Mouse (Mus musculus): ENCODE data around the gene Cmip. TPM values are rescaled to one million over a fixed set of nuclear protein-coding genes. Genes with fewer than 3 reads are reported as not detected.

The Cmip gene
- total and polyA plus RNA-seq, 3 experiments, result 17.0 to 71.8 TPM; not detected in 1

DNA sequence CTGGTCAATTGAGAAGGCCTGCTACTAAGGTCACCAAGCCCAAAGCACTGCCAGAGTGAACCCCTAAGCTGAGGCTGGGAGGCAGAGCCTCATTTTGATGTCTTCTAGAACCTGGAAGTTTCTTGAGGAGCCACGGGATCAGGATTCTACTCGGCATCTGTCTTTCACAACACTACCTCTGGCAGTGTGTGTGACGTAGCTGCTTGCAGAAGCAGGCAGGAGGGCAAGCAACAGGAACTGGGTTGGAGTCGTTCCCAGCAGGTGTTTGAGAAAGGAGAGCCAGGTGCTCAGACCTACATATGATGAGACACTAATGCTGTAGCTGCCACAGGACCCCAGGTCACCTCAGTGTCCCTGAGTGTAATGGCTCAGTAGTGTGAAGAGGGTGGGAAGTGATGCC, 140.0 kb downstream of the Cmip start:
- Histone ChIP-seq H3K79me2 (ENCODE audit: control insufficient read depth, insufficient read depth, low read length, poor library complexity) (no peaks in the 10 kb centered on the region), H3K4me3 (ENCODE audit: control insufficient read depth in 1 of 2, insufficient read depth in 1 of 2, low read depth in 2 of 2, low read length in 2 of 2) (no peak overlapping the region), H3K27me3 (ENCODE audit: control insufficient read depth in 1 of 2, insufficient read depth in 2 of 2, low read length in 2 of 2) (no peaks in the 10 kb centered on the region), H3K9me3 (replicated peaks; ENCODE audit: insufficient read depth, low read length) (no peaks in the 10 kb centered on the region), H3K27ac (ENCODE audit: control insufficient read depth, low read depth, low read length) (no peak overlapping the region), H3K36me3 (ENCODE audit: control insufficient read depth in 1 of 2, insufficient read depth in 2 of 2, low read length in 2 of 2) (peaks cover 0 to 1% of the 10 kb centered on the region in 2 experiments; a peak in 2 of 4 replicates), H3K9ac (ENCODE audit: control insufficient read depth, low read depth, low read length, poor library complexity, severe bottlenecking) (no peak overlapping the region), H3K4me1 (ENCODE audit: control insufficient read depth in 1 of 2, insufficient read depth in 2 of 2, low read length in 2 of 2) (no peaks in the 10 kb centered on the region)
- TF ChIP-seq MAZ (IDR thresholded peaks at IDR 0.05; ENCODE audit: low read depth, low read length) (no peak), POLR2A (IDR thresholded peaks at IDR 0.05; ENCODE audit: control insufficient read depth in 1 of 2, insufficient read depth in 1 of 2, low read depth in 1 of 2, low read length in 2 of 2, poor library complexity in 1 of 2) (no peak), MXI1 (IDR thresholded peaks at IDR 0.05; ENCODE audit: low read depth, low read length) (no peak)
- no peak for DNase-seq (ENCODE audit: low read depth, low spot score)

GRCm38 (mm10) chr8:117397751-117398150, 140.9 kb downstream of the Cmip start:
- no peaks in the 10 kb centered on the region for H3K9me3 ChIP-seq (replicated peaks; ENCODE audit: insufficient read depth, low read length)
- H3K4me3 ChIP-seq (ENCODE audit: control insufficient read depth in 1 of 2, insufficient read depth in 1 of 2, low read depth in 2 of 2, low read length in 2 of 2), result no peak overlapping the region
- H3K36me3 ChIP-seq (ENCODE audit: control insufficient read depth in 1 of 2, insufficient read depth in 2 of 2, low read length in 2 of 2), result peaks cover 0 to 1% of the 10 kb centered on the region in 2 experiments; a peak in 2 of 4 replicates
- no peak for DNase-seq (ENCODE audit: low read depth, low spot score)
- no peak for TF ChIP-seq MYB (IDR thresholded peaks at IDR 0.05; ENCODE audit: low read depth, low read length)
- no peak for TF ChIP-seq ZMIZ1 (IDR thresholded peaks at IDR 0.05; ENCODE audit: low read depth, low read length)
- TF ChIP-seq ELF1 (IDR thresholded peaks at IDR 0.05; ENCODE audit: low read depth, low read length), result no peak
- no peak for TF ChIP-seq E2F4 (IDR thresholded peaks at IDR 0.05; ENCODE audit: borderline replicate concordance, low read depth, low read length)
- H3K79me2 ChIP-seq (ENCODE audit: control insufficient read depth, insufficient read depth, low read length, poor library complexity), result no peaks in the 10 kb centered on the region
- no peaks in the 10 kb centered on the region for H3K4me1 ChIP-seq (ENCODE audit: control insufficient read depth in 1 of 2, insufficient read depth in 2 of 2, low read length in 2 of 2)
- H3K27me3 ChIP-seq (ENCODE audit: control insufficient read depth in 1 of 2, insufficient read depth in 2 of 2, low read length in 2 of 2), result no peaks in the 10 kb centered on the region
- no peak overlapping the region for H3K9ac ChIP-seq (ENCODE audit: control insufficient read depth, low read depth, low read length, poor library complexity, severe bottlenecking)
- no peak overlapping the region for H3K27ac ChIP-seq (ENCODE audit: control insufficient read depth, low read depth, low read length)

- H3K9ac ChIP-seq (ENCODE audit: control insufficient read depth, low read depth, low read length, poor library complexity, severe bottlenecking), result no peak overlapping the region
- H3K27ac ChIP-seq (ENCODE audit: control insufficient read depth, low read depth, low read length), result no peak overlapping the region
- TF ChIP-seq TBP (IDR thresholded peaks at IDR 0.05; ENCODE audit: low read depth, low read length) (no peak), POLR2A (IDR thresholded peaks at IDR 0.05; ENCODE audit: control insufficient read depth in 1 of 2, insufficient read depth in 1 of 2, low read depth in 1 of 2, low read length in 2 of 2, poor library complexity in 1 of 2) (no peak), E2F4 (IDR thresholded peaks at IDR 0.05; ENCODE audit: borderline replicate concordance, low read depth, low read length) (no peak), MAZ (IDR thresholded peaks at IDR 0.05; ENCODE audit: low read depth, low read length) (no peak), KAT2A (conservative IDR thresholded peaks at IDR 0.05; ENCODE audit: low read depth, low read length) (no peak), GABPA (IDR thresholded peaks at IDR 0.05; ENCODE audit: low read depth, low read length) (no peak), ZC3H11A (IDR thresholded peaks at IDR 0.05; ENCODE audit: low read depth, low read length) (no peak), RCOR1 (IDR thresholded peaks at IDR 0.05; ENCODE audit: low read depth, low read length) (no peak), MYB (IDR thresholded peaks at IDR 0.05; ENCODE audit: low read depth, low read length) (no peak), USF2 (IDR thresholded peaks at IDR 0.05; ENCODE audit: borderline replicate concordance in 1 of 2, insufficient read depth in 1 of 2, low read depth in 1 of 2, low read length in 2 of 2) (no peak), MAX (IDR thresholded peaks at IDR 0.05; ENCODE audit: low read length) (no peak)
- H3K4me3 ChIP-seq (ENCODE audit: control insufficient read depth in 1 of 2, insufficient read depth in 1 of 2, low read depth in 2 of 2, low read length in 2 of 2), result no peak overlapping the region
- no peaks in the 10 kb centered on the region for H3K4me1 ChIP-seq (ENCODE audit: control insufficient read depth in 1 of 2, insufficient read depth in 2 of 2, low read length in 2 of 2)
- H3K27me3 ChIP-seq (ENCODE audit: control insufficient read depth in 1 of 2, insufficient read depth in 2 of 2, low read length in 2 of 2), result no peaks in the 10 kb centered on the region
- no peaks in the 10 kb centered on the region for H3K9me3 ChIP-seq (replicated peaks; ENCODE audit: insufficient read depth, low read length)
- H3K79me2 ChIP-seq (ENCODE audit: control insufficient read depth, insufficient read depth, low read length, poor library complexity), result no peaks in the 10 kb centered on the region
- H3K36me3 ChIP-seq (ENCODE audit: control insufficient read depth in 1 of 2, insufficient read depth in 2 of 2, low read length in 2 of 2), result peaks cover 0 to 1% of the 10 kb centered on the region in 2 experiments; a peak in 1 of 4 replicates
- DNase-seq (ENCODE audit: low read depth, low spot score), result no peak
These were observed 142.4 kb downstream of the Cmip start for GRCm38 (mm10) chr8:117399229-117399628.

Data from MEL (cell line).